Mouse (Mus musculus) lung, embryonic 16.5 days (tissue): ENCODE measurements around the gene Lrfn2. TPM values are rescaled to one million over a fixed set of nuclear protein-coding genes. Genes with fewer than 3 reads are reported as not detected.
A peak's percentile ranks its signal among the peaks of the same experiment; 100 is the strongest.

Experiments used
- ATAC-seq: fragments of 200-750 bp; cut with Nextera tagmentation; 2 replicates; pipeline ENCODE4 v1.8.0; 2017; ENCODE audit warnings: low read depth, mild to moderate bottlenecking, moderate library complexity
- H3K27ac ChIP-seq: fragments of 300-500 bp; sonication (generic); 2 replicates; pipeline ENCODE4 v1.5.1; 2014; ENCODE audit warnings: mild to moderate bottlenecking, control low read depth, low read length
- H3K27me3 ChIP-seq: fragments of 300-500 bp; sonication (generic); 2 replicates; pipeline ENCODE4 v1.6.1; 2014; ENCODE audit warnings: low read depth, low read length, mixed read lengths; ENCODE audit not compliant: control insufficient read depth, insufficient read depth
- H3K36me3 ChIP-seq: fragments of 300-500 bp; sonication (generic); 2 replicates; pipeline ENCODE4 v1.6.1; 2014; ENCODE audit warnings: low read length; ENCODE audit not compliant: control insufficient read depth, insufficient read depth
- H3K4me1 ChIP-seq: fragments of 300-500 bp; sonication (generic); replicated peaks from 2 replicates; pipeline ENCODE4 v1.6.1; 2014; ENCODE audit warnings: low read length, mixed read lengths; ENCODE audit not compliant: control insufficient read depth, insufficient read depth
- H3K4me2 ChIP-seq: fragments of 300-500 bp; sonication (generic); 2 replicates; pipeline ENCODE4 v1.6.1; 2014; ENCODE audit warnings: low read depth, low read length, control low read depth
- H3K4me3 ChIP-seq: fragments of 300-500 bp; sonication (generic); 2 replicates; pipeline ENCODE4 v1.5.1; 2014; ENCODE audit warnings: mild to moderate bottlenecking, low read length, control low read depth
- H3K9ac ChIP-seq: fragments of 300-500 bp; sonication (generic); 2 replicates; pipeline ENCODE4 v1.6.1; 2014; ENCODE audit warnings: low read length, control low read depth
- H3K9me3 ChIP-seq: fragments of 300-500 bp; sonication (generic); 2 replicates; pipeline ENCODE4 v1.6.1; 2016; ENCODE audit warnings: low read length; ENCODE audit not compliant: control insufficient read depth
- WGBS: fragments of 180-500 bp; shearing (Covaris S2); extraction: QIAGEN DNeasy Blood & Tissue Kit; methylation state at CpG from one replicate; pipeline ENCODE4 v1.1.7; 2014; 5-methylcytosine and 5-hydroxymethylcytosine counted together
- polyA plus RNA-seq: library from polyadenylated mRNA; unstranded; fragments of >200 nt; fragmentation: Nextera tagmentation; extraction: Ambion mirVana; gene quantifications from 2 replicates; pipeline ENCODE4 v1.2.1, GENCODE M21; 2015

Lrfn2 gene
- polyA plus RNA-seq, 1 experiment from 2014 or later = 0.25 TPM

DNA sequence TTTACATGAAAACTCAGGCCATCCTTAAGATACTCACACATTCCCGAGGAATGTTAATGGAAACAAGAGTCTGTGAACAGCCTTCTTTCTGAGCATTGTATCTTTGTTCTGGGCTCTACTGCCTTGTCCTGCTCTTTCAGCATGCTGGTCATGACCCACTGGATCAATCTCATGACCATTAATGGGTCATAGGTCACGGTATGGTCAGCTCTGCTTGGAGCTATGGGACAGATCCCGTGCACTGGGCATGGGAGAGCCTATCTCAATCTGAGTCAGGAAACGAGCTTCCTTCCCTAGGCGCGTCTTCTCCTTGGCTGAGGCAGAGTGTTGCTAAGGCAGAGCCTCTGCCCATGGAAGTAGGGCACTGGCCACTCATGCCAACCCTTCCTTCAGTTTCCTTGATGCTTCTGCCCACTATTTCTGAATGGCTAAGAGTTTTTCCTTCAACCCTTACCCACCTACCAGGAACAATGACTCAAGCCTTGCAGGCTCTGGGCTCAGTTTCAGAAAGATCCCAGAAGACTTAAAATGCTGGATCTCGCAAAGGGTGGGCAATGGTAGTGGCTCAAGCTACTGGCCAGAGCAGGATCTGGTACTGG is 24.0 kb downstream of the Lrfn2 start:
- no peak overlapping the region for H3K4me2 ChIP-seq
- ATAC-seq = no peak
- no peak overlapping the region for H3K27ac ChIP-seq
- whole genome bisulfite sequencing = 74% methylated on average over 7 of the region's 7 CpGs
- no peaks in the 10 kb centered on the region for H3K36me3 ChIP-seq
- H3K4me3 ChIP-seq = no peak overlapping the region
- no peaks in the 10 kb centered on the region for H3K9me3 ChIP-seq
- no peaks in the 10 kb centered on the region for H3K27me3 ChIP-seq
- H3K4me1 ChIP-seq = peaks cover 9% of the 10 kb centered on the region; the same call in 1 of the 2 replicates
- no peak overlapping the region for H3K9ac ChIP-seq

DNA sequence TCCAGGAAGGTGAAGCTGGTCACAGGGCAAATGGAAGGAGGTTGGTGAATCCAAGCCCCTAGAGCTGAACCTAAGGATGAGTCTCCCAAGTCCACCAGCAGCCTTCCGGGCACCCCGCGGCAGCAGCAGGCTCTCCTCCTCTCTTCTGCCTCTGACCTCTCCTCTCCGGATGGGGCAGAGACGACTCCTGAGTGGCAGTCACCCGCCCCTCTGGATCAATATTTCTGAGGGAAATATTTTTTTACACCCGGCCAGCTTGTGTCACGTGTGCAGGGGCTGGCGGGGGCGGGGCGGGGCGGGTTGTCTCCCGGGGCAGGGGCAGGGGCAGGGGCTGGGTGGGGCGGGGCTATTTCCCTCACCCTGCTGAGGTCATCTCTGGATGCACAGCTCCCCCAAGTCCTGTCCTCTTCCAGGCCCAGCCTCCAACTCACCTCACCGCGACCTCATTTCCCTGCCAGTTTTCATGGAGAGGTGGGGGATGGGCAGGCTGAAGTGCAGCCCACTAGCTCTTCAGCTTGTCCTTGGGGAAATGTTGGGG is 28.1 kb downstream of the Lrfn2 start:
- ATAC-seq = peak; percentile 76
- peaks cover 9% of the 10 kb centered on the region; the same call in 1 of the 2 replicates for H3K4me1 ChIP-seq
- peak overlapping the region; percentile 27 for H3K4me3 ChIP-seq
- H3K27ac ChIP-seq = no peak overlapping the region
- under 1% methylated on average over 16 of the region's 16 CpGs for WGBS
- no peaks in the 10 kb centered on the region for H3K9me3 ChIP-seq
- H3K9ac ChIP-seq = 0 out of 2 replicates have a peak overlapping the region, but pooled peaks have one; percentile 11
- H3K27me3 ChIP-seq = no peaks in the 10 kb centered on the region
- no peaks in the 10 kb centered on the region for H3K36me3 ChIP-seq
- peak overlapping the region; percentile 52 for H3K4me2 ChIP-seq

DNA sequence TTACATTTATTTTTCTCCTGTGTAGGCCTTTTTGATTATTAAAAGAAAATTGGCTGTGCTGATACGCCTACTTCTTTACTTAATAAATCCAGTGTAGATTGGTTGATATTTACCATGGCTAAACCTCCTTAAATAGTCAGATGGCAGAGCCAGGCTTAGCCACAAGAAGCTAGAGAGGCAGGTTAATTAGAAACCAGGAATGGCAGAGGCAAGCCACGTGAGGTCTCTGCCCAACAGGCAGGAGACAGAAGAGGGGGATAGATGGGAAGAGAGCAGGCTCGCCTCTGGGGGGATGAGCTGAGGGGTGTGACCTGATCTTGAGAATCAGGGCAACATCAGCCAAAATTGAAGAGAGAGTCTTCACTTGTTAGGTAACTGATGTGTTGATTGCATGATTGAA is 30.5 kb downstream of the Lrfn2 start:
- H3K4me3 ChIP-seq = no peak overlapping the region
- no peak for ATAC-seq
- no peak overlapping the region for H3K27ac ChIP-seq
- no peak overlapping the region for H3K9ac ChIP-seq
- no peaks in the 10 kb centered on the region for H3K9me3 ChIP-seq
- H3K4me2 ChIP-seq = no peak overlapping the region
- peaks cover 9% of the 10 kb centered on the region; the same call in 1 of the 2 replicates for H3K4me1 ChIP-seq
- WGBS = 58% methylated on average over 3 of the region's 3 CpGs
- no peaks in the 10 kb centered on the region for H3K36me3 ChIP-seq
- H3K27me3 ChIP-seq = no peaks in the 10 kb centered on the region

DNA sequence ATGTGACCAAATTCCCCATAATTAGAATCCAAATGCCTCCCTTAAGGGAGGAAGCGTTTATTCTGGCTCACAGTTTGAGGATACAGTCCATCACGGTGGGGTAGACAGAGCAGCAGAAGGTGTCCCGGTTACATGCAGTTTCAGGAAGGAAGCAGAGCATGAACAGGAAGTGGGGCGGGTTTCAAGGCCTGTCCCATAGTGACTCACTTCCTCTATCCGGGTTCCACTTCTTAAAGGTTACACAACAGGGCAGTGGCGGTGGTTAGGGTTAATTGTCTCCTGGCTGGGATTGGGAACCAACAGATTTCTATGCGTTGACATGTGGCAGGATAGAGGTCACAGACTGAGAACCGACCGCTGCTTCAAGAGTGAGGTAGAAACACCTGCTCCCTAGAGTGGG is 31.6 kb downstream of the Lrfn2 start:
- Histone ChIP-seq H3K27ac (no peak overlapping the region), H3K4me2 (no peak overlapping the region), H3K9ac (no peak overlapping the region), H3K27me3 (no peaks in the 10 kb centered on the region), H3K9me3 (no peaks in the 10 kb centered on the region), H3K4me1 (peaks cover 9% of the 10 kb centered on the region; the same call in 1 of the 2 replicates), H3K4me3 (no peak overlapping the region), H3K36me3 (no peaks in the 10 kb centered on the region)
- 65% methylated on average over 9 of the region's 9 CpGs for WGBS
- no peak for ATAC-seq

DNA sequence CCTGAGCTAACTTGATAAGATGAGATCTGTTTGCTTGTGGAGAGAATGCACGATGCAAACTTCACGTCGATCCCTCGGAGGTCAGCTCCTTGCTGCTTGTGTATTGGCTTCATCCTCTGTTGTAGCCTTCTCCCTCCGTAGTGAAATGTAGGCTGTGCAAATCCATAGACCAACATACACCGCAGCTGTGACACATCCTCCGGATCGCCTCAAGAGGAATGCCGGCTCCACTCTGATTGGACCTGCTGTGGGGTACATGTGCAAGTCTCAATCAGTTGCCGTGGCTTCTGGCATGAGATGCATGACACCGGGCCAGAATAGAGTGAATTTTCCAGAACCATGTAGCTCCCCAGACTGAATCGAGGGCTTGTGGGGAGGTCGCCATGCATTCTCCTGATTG is 36.1 kb downstream of the Lrfn2 start:
- no peak overlapping the region for H3K4me3 ChIP-seq
- no peak for ATAC-seq

DNA sequence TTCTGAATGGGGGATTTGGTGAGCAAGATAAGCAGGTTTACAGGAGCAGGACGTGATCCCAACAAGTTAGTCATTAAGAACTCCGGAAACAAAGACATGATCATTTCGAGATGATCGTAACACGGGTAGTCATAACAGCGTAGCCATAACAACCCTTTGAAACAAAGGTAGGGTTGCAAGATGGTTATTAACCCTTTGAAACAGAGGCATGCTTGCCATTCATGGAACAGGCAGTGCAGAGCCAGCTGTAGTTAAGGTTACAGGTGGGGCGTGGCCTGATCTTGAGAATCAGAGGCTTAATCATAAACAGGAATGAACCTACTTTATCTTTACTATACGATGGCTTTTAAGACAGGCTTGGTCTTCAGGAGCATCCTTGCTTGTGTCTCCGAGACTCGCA is 39.1 kb downstream of the Lrfn2 start:
- H3K4me2 ChIP-seq = no peak overlapping the region
- 70% methylated on average over 10 of the region's 10 CpGs for WGBS
- no peak for ATAC-seq
- no peaks in the 10 kb centered on the region for H3K36me3 ChIP-seq
- H3K4me1 ChIP-seq = peaks cover 5% of the 10 kb centered on the region; the same call in 1 of the 2 replicates
- H3K9me3 ChIP-seq = no peaks in the 10 kb centered on the region
- no peaks in the 10 kb centered on the region for H3K27me3 ChIP-seq
- no peak overlapping the region for H3K4me3 ChIP-seq
- no peak overlapping the region for H3K9ac ChIP-seq
- H3K27ac ChIP-seq = no peak overlapping the region

More for the DNA sequence above, 36.1 kb downstream of the Lrfn2 start:
- Histone ChIP-seq H3K4me2 (no peak overlapping the region), H3K9me3 (no peaks in the 10 kb centered on the region), H3K4me1 (no peaks in the 10 kb centered on the region; the same call in 1 of the 2 replicates), H3K27ac (no peak overlapping the region), H3K36me3 (no peaks in the 10 kb centered on the region), H3K9ac (no peak overlapping the region), H3K27me3 (no peaks in the 10 kb centered on the region)
- 82% methylated on average over 13 of the region's 13 CpGs for WGBS

DNA sequence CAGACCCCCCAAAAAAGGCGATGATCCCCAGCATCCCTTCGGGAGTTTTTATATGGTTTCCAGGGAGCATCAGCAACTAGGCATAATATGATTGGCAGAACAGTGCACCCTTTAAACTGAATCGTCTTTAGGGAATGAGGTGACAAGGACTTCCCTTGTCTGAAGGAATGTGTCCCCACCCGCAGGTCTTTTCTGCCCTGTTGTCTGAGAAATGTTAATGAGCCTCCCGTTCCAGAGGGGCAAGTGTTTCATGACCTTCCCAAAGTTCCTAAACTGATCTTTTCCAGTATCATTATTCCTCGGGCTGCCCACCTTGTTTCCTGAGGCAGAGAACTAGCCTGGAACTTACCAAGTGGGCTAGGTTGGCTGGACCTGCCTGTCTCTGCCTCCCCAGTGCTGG is 40.7 kb downstream of the Lrfn2 start:
- no peak for ATAC-seq
- peaks cover 5% of the 10 kb centered on the region; the same call in 1 of the 2 replicates for H3K4me1 ChIP-seq
- WGBS = 47% methylated on average over 6 of the region's 6 CpGs

DNA sequence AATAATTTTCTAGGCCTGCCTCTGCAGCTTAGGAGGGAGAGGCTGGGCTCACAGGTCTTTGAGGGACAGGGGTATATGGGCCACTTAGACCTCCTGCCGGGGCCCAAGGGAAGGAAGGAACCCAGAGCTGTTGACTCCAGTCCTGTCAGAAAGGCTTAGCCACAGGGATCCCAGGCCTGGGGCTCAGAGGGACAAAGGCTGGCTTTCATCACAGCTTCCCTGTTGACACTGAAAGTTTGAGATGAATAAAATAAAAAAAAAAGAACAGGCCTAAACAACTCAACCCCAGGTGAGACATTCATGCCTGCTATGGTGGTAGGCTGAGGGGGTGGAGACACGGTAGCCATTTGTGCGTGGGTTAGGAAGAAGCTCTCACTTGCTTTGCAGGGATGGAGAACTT is 41.2 kb downstream of the Lrfn2 start:
- Histone ChIP-seq H3K9me3 (no peaks in the 10 kb centered on the region), H3K27me3 (no peaks in the 10 kb centered on the region), H3K36me3 (no peaks in the 10 kb centered on the region), H3K4me3 (no peak overlapping the region), H3K4me1 (peaks cover 5% of the 10 kb centered on the region; the same call in 1 of the 2 replicates), H3K9ac (no peak overlapping the region), H3K27ac (no peak overlapping the region), H3K4me2 (no peak overlapping the region)
- 40% methylated on average over 3 of the region's 3 CpGs for WGBS
- no peak for ATAC-seq

More for the DNA sequence above, 40.7 kb downstream of the Lrfn2 start:
- Histone ChIP-seq H3K27ac (no peak overlapping the region), H3K27me3 (no peaks in the 10 kb centered on the region), H3K9me3 (no peaks in the 10 kb centered on the region), H3K9ac (no peak overlapping the region), H3K36me3 (no peaks in the 10 kb centered on the region), H3K4me3 (no peak overlapping the region), H3K4me2 (no peak overlapping the region)

DNA sequence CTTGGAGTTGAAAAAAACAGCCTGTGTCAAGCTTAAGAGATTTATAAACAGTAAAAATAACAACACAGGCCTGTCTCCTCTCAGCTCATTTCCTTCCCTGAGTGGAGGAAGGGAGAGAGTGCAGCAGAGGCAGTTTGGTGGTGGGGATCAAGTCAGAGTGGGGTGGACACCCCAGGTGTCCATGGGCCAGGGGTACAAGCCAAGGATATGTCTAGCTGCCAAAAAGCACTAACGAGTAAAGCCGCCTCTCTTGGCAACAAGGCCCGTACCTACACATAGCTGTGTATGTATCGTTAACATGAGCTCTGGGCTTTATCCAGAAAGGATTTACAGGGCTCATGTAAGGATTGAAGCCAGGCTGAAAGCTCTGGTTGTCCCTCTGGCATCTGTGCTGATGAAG is 42.9 kb downstream of the Lrfn2 start:
- no peaks in the 10 kb centered on the region for H3K27me3 ChIP-seq
- H3K36me3 ChIP-seq = no peaks in the 10 kb centered on the region
- 38% methylated on average over 4 of the region's 4 CpGs for WGBS
- H3K9me3 ChIP-seq = no peaks in the 10 kb centered on the region
- H3K4me1 ChIP-seq = peaks cover 5% of the 10 kb centered on the region; the same call in 1 of the 2 replicates
- peak overlapping the region; percentile 51 for H3K27ac ChIP-seq
- no peak overlapping the region for H3K4me3 ChIP-seq
- H3K4me2 ChIP-seq = no peak overlapping the region
- H3K9ac ChIP-seq = no peak overlapping the region
- ATAC-seq = peak; percentile 67
